Mouse (Mus musculus): ENCODE results near the gene Nell2.

GRCm38 (mm10) chr15:95049171-95049729 is 479.1 kb downstream of the Nell2 start:
- TF ChIP-seq CTCF (IDR thresholded peaks at IDR 0.05; ENCODE audit: control insufficient read depth, insufficient read depth, insufficient read length) (no peak), MAX (IDR thresholded peaks at IDR 0.05) (no peak), USF1 (IDR thresholded peaks at IDR 0.05; ENCODE audit: low read depth) (no peak), MYOG (IDR thresholded peaks at IDR 0.05; ENCODE audit: control insufficient read depth, extremely low read depth, insufficient read length) (no peak), FOSL1 (IDR thresholded peaks at IDR 0.05; ENCODE audit: insufficient read depth, low read length, poor library complexity, severe bottlenecking) (no peak), MYOD1 (IDR thresholded peaks at IDR 0.05; ENCODE audit: control insufficient read depth, insufficient read length, low read depth) (no peak)
